Mouse (Mus musculus) midbrain, embryonic 13.5 days (tissue): ENCODE measurements around the gene Hbb-y. TPM values are rescaled to one million over a fixed set of nuclear protein-coding genes. Genes with fewer than 3 reads are reported as not detected.

Experiments used
- ATAC-seq: fragments of 200-750 bp; cut with Nextera tagmentation; 2 replicates; pipeline ENCODE4 v1.8.0; 2017; ENCODE audit warnings: mild to moderate bottlenecking, moderate TSS enrichment, moderate library complexity
- H3K27ac ChIP-seq: fragments of 300-500 bp; sonication (generic); 2 replicates; pipeline ENCODE4 v1.5.1; 2015; ENCODE audit warnings: inconsistent platforms, mild to moderate bottlenecking, moderate library complexity
- H3K27me3 ChIP-seq: fragments of 300-500 bp; sonication (generic); 2 replicates; pipeline ENCODE4 v1.6.1; 2015; ENCODE audit warnings: mild to moderate bottlenecking, inconsistent platforms
- H3K36me3 ChIP-seq: fragments of 300-500 bp; sonication (generic); 2 replicates; pipeline ENCODE4 v1.6.1; 2015; ENCODE audit warnings: mild to moderate bottlenecking, inconsistent platforms
- H3K4me1 ChIP-seq: fragments of 300-500 bp; sonication (generic); replicated peaks from 2 replicates; pipeline ENCODE4 v1.6.1; 2015; ENCODE audit warnings: inconsistent platforms
- H3K4me2 ChIP-seq: fragments of 300-500 bp; sonication (generic); replicated peaks from 2 replicates; pipeline ENCODE4 v1.6.1; 2015; ENCODE audit warnings: moderate library complexity, mild to moderate bottlenecking, inconsistent platforms
- H3K4me3 ChIP-seq: fragments of 300-500 bp; sonication (generic); replicated peaks from 2 replicates; pipeline ENCODE4 v1.5.1; 2015; ENCODE audit warnings: mild to moderate bottlenecking, inconsistent platforms
- H3K9ac ChIP-seq: fragments of 300-500 bp; sonication (generic); replicated peaks from 2 replicates; pipeline ENCODE4 v1.6.1; 2015; ENCODE audit warnings: mild to moderate bottlenecking, inconsistent platforms
- H3K9me3 ChIP-seq: fragments of 300-500 bp; sonication (generic); 2 replicates; pipeline ENCODE4 v1.6.1; 2016; ENCODE audit warnings: mild to moderate bottlenecking, inconsistent platforms
- WGBS: fragments of 180-500 bp; shearing (Covaris S2); methylation state at CpG from one replicate; pipeline ENCODE4 v1.1.7; 2015; 5-methylcytosine and 5-hydroxymethylcytosine counted together
- polyA plus RNA-seq: library from polyadenylated mRNA; unstranded; fragments of >200 nt; fragmentation: Nextera tagmentation; extraction: Ambion mirVana; gene quantifications from 2 replicates; pipeline ENCODE4 v1.2.1, GENCODE M21; 2015

The Hbb-y gene
- 4,013 and 4,161 TPM in 2 replicates for polyA plus RNA-seq

GRCm38 (mm10) chr7:103853090-103853489, at the start of gene Hbb-y:
Gene Hbb-y (minus strand): TSS chr7:103853216.
- ATAC-seq, result no peak
- H3K27ac ChIP-seq, result no peak within 1 kb of the TSS
- H3K4me1 ChIP-seq, result no peaks in the 10 kb centered on the region
- no peak within 1 kb of the TSS for H3K4me3 ChIP-seq
- no peak within 1 kb of the TSS for H3K4me2 ChIP-seq
- no peak within 1 kb of the TSS for H3K9ac ChIP-seq
- H3K36me3 ChIP-seq, result no peaks in the 10 kb centered on the region
- 64% methylated on average over 2 of the region's 2 CpGs for WGBS
- no peaks in the 10 kb centered on the region for H3K9me3 ChIP-seq
- no peaks in the 10 kb centered on the region for H3K27me3 ChIP-seq

- no peaks in the 10 kb centered on the region for H3K4me1 ChIP-seq
- H3K27ac ChIP-seq, result no peak within 1 kb of the TSS
- H3K36me3 ChIP-seq, result no peaks in the 10 kb centered on the region
- H3K9me3 ChIP-seq, result no peaks in the 10 kb centered on the region
- no peak within 1 kb of the TSS for H3K4me2 ChIP-seq
- H3K27me3 ChIP-seq, result no peaks in the 10 kb centered on the region
- no peak for ATAC-seq
- H3K4me3 ChIP-seq, result no peak within 1 kb of the TSS
- WGBS, result 79% methylated on average over 1 of the region's 1 CpGs
- no peak within 1 kb of the TSS for H3K9ac ChIP-seq
Observed at GRCm38 (mm10) chr7:103894385-103894784, 41.4 kb upstream of the Hbb-y start, which contains the start of gene Olfr64. Gene Olfr64 (minus strand): TSS chr7:103894485.

GRCm38 (mm10) chr7:103886152-103886551, 33.1 kb upstream of the Hbb-y start, which contains the start of gene Olfr66:
Gene Olfr66 (minus strand): TSS chr7:103886252.
- no peak within 1 kb of the TSS for H3K9ac ChIP-seq
- H3K27ac ChIP-seq, result no peak within 1 kb of the TSS
- no peaks in the 10 kb centered on the region for H3K9me3 ChIP-seq
- H3K36me3 ChIP-seq, result no peaks in the 10 kb centered on the region
- no peaks in the 10 kb centered on the region for H3K27me3 ChIP-seq
- H3K4me2 ChIP-seq, result no peak within 1 kb of the TSS
- no peak within 1 kb of the TSS for H3K4me3 ChIP-seq
- H3K4me1 ChIP-seq, result no peaks in the 10 kb centered on the region
- no peak for ATAC-seq

GRCm38 (mm10) chr7:103877093-103877492, 24.1 kb upstream of the Hbb-y start:
- Histone ChIP-seq H3K27me3 (no peaks in the 10 kb centered on the region), H3K9me3 (no peaks in the 10 kb centered on the region), H3K4me1 (no peaks in the 10 kb centered on the region), H3K27ac (no peak overlapping the region), H3K4me2 (no peak overlapping the region), H3K4me3 (no peak overlapping the region), H3K9ac (no peak overlapping the region), H3K36me3 (no peaks in the 10 kb centered on the region)
- no peak for ATAC-seq
- WGBS, result 84% methylated on average over 2 of the region's 2 CpGs

- Histone ChIP-seq H3K36me3 (no peaks in the 10 kb centered on the region), H3K27ac (no peak overlapping the region), H3K9me3 (no peaks in the 10 kb centered on the region), H3K4me1 (no peaks in the 10 kb centered on the region), H3K27me3 (no peaks in the 10 kb centered on the region), H3K4me2 (no peak overlapping the region), H3K9ac (no peak overlapping the region), H3K4me3 (no peak overlapping the region)
- 53% methylated on average over 5 of the region's 5 CpGs for WGBS
- no peak for ATAC-seq
Observed at GRCm38 (mm10) chr7:103874451-103874850, 21.4 kb upstream of the Hbb-y start.

- Histone ChIP-seq H3K4me3 (no peak overlapping the region), H3K9ac (no peak overlapping the region), H3K27ac (no peak overlapping the region), H3K36me3 (no peaks in the 10 kb centered on the region), H3K9me3 (no peaks in the 10 kb centered on the region), H3K27me3 (no peaks in the 10 kb centered on the region), H3K4me2 (no peak overlapping the region), H3K4me1 (no peaks in the 10 kb centered on the region)
- 13% methylated on average over 1 of the region's 1 CpGs for WGBS
- no peak for ATAC-seq
Observed at GRCm38 (mm10) chr7:103873064-103873463, 20.0 kb upstream of the Hbb-y start.

- no peak overlapping the region for H3K27ac ChIP-seq
- no peak overlapping the region for H3K4me2 ChIP-seq
- H3K27me3 ChIP-seq, result no peaks in the 10 kb centered on the region
- H3K9me3 ChIP-seq, result no peaks in the 10 kb centered on the region; the same call in 1 of the 2 replicates
- no peak overlapping the region for H3K4me3 ChIP-seq
- no peaks in the 10 kb centered on the region for H3K36me3 ChIP-seq
- no peak for ATAC-seq
- H3K9ac ChIP-seq, result no peak overlapping the region
- no peaks in the 10 kb centered on the region for H3K4me1 ChIP-seq
Observed at GRCm38 (mm10) chr7:103870667-103871066, 17.7 kb upstream of the Hbb-y start.

GRCm38 (mm10) chr7:103865716-103866115, 12.7 kb upstream of the Hbb-y start:
- no peak overlapping the region for H3K27ac ChIP-seq
- ATAC-seq, result no peak
- H3K4me2 ChIP-seq, result no peak overlapping the region

GRCm38 (mm10) chr7:103861531-103861930, 8.5 kb upstream of the Hbb-y start:
- no peak for ATAC-seq
- Histone ChIP-seq H3K27ac (no peak overlapping the region), H3K4me3 (no peak overlapping the region), H3K27me3 (no peaks in the 10 kb centered on the region), H3K4me2 (no peak overlapping the region), H3K36me3 (no peaks in the 10 kb centered on the region), H3K9ac (no peak overlapping the region), H3K4me1 (no peaks in the 10 kb centered on the region), H3K9me3 (no peaks in the 10 kb centered on the region)
- 80% methylated on average over 3 of the region's 3 CpGs for WGBS

More at GRCm38 (mm10) chr7:103865716-103866115, 12.7 kb upstream of the Hbb-y start:
- no peak overlapping the region for H3K4me3 ChIP-seq
- H3K36me3 ChIP-seq, result no peaks in the 10 kb centered on the region
- H3K27me3 ChIP-seq, result no peaks in the 10 kb centered on the region
- H3K9ac ChIP-seq, result no peak overlapping the region
- H3K4me1 ChIP-seq, result no peaks in the 10 kb centered on the region
- H3K9me3 ChIP-seq, result no peaks in the 10 kb centered on the region; the same call in 1 of the 2 replicates

GRCm38 (mm10) chr7:103860855-103861254, 7.8 kb upstream of the Hbb-y start:
- no peak overlapping the region for H3K4me2 ChIP-seq
- no peak overlapping the region for H3K9ac ChIP-seq
- no peak overlapping the region for H3K4me3 ChIP-seq
- ATAC-seq, result no peak
- 75% methylated on average over 1 of the region's 1 CpGs for WGBS
- no peak overlapping the region for H3K27ac ChIP-seq
- H3K27me3 ChIP-seq, result no peaks in the 10 kb centered on the region
- H3K36me3 ChIP-seq, result no peaks in the 10 kb centered on the region
- H3K9me3 ChIP-seq, result no peaks in the 10 kb centered on the region
- H3K4me1 ChIP-seq, result no peaks in the 10 kb centered on the region

- H3K9ac ChIP-seq, result no peak overlapping the region
- no peaks in the 10 kb centered on the region for H3K36me3 ChIP-seq
- H3K4me3 ChIP-seq, result no peak overlapping the region
- ATAC-seq, result no peak
- no peaks in the 10 kb centered on the region for H3K4me1 ChIP-seq
- no peak overlapping the region for H3K27ac ChIP-seq
- no peaks in the 10 kb centered on the region for H3K9me3 ChIP-seq
- 79% methylated on average over 2 of the region's 2 CpGs for WGBS
- H3K4me2 ChIP-seq, result no peak overlapping the region
- no peaks in the 10 kb centered on the region for H3K27me3 ChIP-seq
Observed at GRCm38 (mm10) chr7:103859076-103859475, 6.1 kb upstream of the Hbb-y start.

- H3K27me3 ChIP-seq, result no peaks in the 10 kb centered on the region
- WGBS, result 77% methylated on average over 1 of the region's 1 CpGs
- H3K27ac ChIP-seq, result no peak overlapping the region
- H3K9me3 ChIP-seq, result no peaks in the 10 kb centered on the region
- H3K4me1 ChIP-seq, result no peaks in the 10 kb centered on the region
- no peaks in the 10 kb centered on the region for H3K36me3 ChIP-seq
- no peak overlapping the region for H3K4me2 ChIP-seq
- no peak for ATAC-seq
- H3K4me3 ChIP-seq, result no peak overlapping the region
- H3K9ac ChIP-seq, result no peak overlapping the region
Observed at GRCm38 (mm10) chr7:103854669-103855068, 1.7 kb upstream of the Hbb-y start.

- WGBS, result 66% methylated on average over 2 of the region's 2 CpGs
- Histone ChIP-seq H3K27ac (no peak overlapping the region), H3K4me1 (no peaks in the 10 kb centered on the region), H3K36me3 (no peaks in the 10 kb centered on the region), H3K27me3 (no peaks in the 10 kb centered on the region), H3K9ac (no peak overlapping the region), H3K9me3 (no peaks in the 10 kb centered on the region), H3K4me2 (no peak overlapping the region), H3K4me3 (no peak overlapping the region)
- ATAC-seq, result no peak
Observed at GRCm38 (mm10) chr7:103844525-103845325, 8.3 kb downstream of the Hbb-y start.
